Mouse (Mus musculus): ENCODE measurements at regions not wholly inside any gene's neighbourhood (a gene's known extent, or its start where the extent isn't known, plus 50 kb on each side); places are given as distances from the start of the nearest gene placed in this dataset.

DNA sequence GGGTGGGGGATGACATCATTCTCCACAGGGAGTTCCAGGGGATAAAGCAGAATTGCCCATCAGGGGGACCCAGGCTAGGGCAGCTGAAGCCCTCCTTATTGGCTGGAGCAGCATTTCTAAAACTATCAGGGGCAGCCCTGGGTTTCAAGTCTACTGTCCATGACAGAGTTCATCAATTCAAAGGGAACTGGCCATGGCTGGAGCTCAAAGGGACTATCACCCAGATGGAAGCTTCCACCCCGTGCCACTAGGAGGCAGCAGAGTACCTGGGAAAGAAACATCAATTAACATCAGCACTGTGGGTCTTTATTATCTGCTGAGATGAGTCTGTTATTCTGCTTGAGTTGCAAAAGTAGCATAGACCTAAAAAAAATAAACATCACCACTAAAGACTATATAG is 672.7 kb upstream of the Dpp10 start:
- TF ChIP-seq CTCF (IDR thresholded peaks at IDR 0.05) (peak; percentile 63), POLR2A (IDR thresholded peaks at IDR 0.05; ENCODE audit: insufficient read depth, low read depth, low read length) (no peak), EP300 (IDR thresholded peaks at IDR 0.05; ENCODE audit: insufficient read depth, low read depth, low read length) (no peak)
